Mouse (Mus musculus) kidney, adult 9 months (tissue): ENCODE results near the gene Sim1.

Experiments
- DNase-seq: peaks from one replicate; pipeline ENCODE4 v3.0.0; 2022

Sim1 gene

GRCm38 (mm10) chr10:50901601-50902475 lies 7.3 kb downstream of the Sim1 start:
- DNase-seq = no peak

- peak; percentile 88 for DNase-seq
These were observed 8.5 kb downstream of the Sim1 start for GRCm38 (mm10) chr10:50902741-50903715.

GRCm38 (mm10) chr10:50903846-50904763 lies 9.6 kb downstream of the Sim1 start:
- no peak for DNase-seq

- DNase-seq = no peak
These were observed 10.5 kb downstream of the Sim1 start for GRCm38 (mm10) chr10:50904764-50905701.

- no peak for DNase-seq
These were observed 15.8 kb downstream of the Sim1 start for GRCm38 (mm10) chr10:50910400-50910799.

GRCm38 (mm10) chr10:50910861-50911410 lies 16.4 kb downstream of the Sim1 start:
- DNase-seq = no peak

- peak; percentile 14 for DNase-seq
These were observed 21.1 kb downstream of the Sim1 start for GRCm38 (mm10) chr10:50915607-50916006.

- no peak for DNase-seq
These were observed 34.7 kb downstream of the Sim1 start for GRCm38 (mm10) chr10:50929281-50929680.

- no peak for DNase-seq
These were observed 41.1 kb downstream of the Sim1 start for GRCm38 (mm10) chr10:50935673-50936072.

- DNase-seq = no peak
These were observed 79.1 kb downstream of the Sim1 start for GRCm38 (mm10) chr10:50973625-50974024.

GRCm38 (mm10) chr10:50981849-50982248 lies 87.3 kb downstream of the Sim1 start:
- peak; percentile 48 for DNase-seq

GRCm38 (mm10) chr10:50983620-50984019 lies 89.1 kb downstream of the Sim1 start:
- DNase-seq = no peak

GRCm38 (mm10) chr10:51007798-51008197 lies 113.2 kb downstream of the Sim1 start:
- DNase-seq = no peak

GRCm38 (mm10) chr10:51011391-51012150 lies 117.0 kb downstream of the Sim1 start:
- DNase-seq = no peak

- no peak for DNase-seq
These were observed 120.3 kb downstream of the Sim1 start for GRCm38 (mm10) chr10:51014901-51015300.

- no peak for DNase-seq
These were observed 120.8 kb downstream of the Sim1 start for GRCm38 (mm10) chr10:51015362-51015761.

GRCm38 (mm10) chr10:51023308-51024279 lies 129.0 kb downstream of the Sim1 start:
- DNase-seq = no peak
